Mouse (Mus musculus) myocyte (in vitro differentiated cells): ENCODE results near the gene Dlx4.
A peak's percentile ranks its signal among the peaks of the same experiment; 100 is the strongest.

Experiments used
- CEBPB ChIP-seq: IDR thresholded peaks from 2 replicates; pipeline ENCODE4 v1.6.1; 2011; ENCODE audit warnings: mild to moderate bottlenecking, moderate library complexity; ENCODE audit not compliant: poor library complexity, insufficient read depth, severe bottlenecking
- E2F4 ChIP-seq: IDR thresholded peaks from one replicate; pipeline ENCODE4 v1.6.1; 2011; ENCODE audit warnings: mild to moderate bottlenecking, control low read depth, moderate library complexity; ENCODE audit not compliant: insufficient read depth
- MAX ChIP-seq: IDR thresholded peaks from one replicate; pipeline ENCODE4 v1.6.1; 2011; ENCODE audit warnings: low read depth, mild to moderate bottlenecking, control low read depth
- MYOD1 ChIP-seq, 3 experiments: IDR thresholded peaks; one replicate each; pipeline ENCODE4 v1.6.1; 2011; ENCODE audit warnings: control low read depth in 2 of 3, low read depth in 2 of 3, mild to moderate bottlenecking in 2 of 3, moderate library complexity in 1 of 3; ENCODE audit not compliant: insufficient read length in 2 of 3, control insufficient read depth in 1 of 3
- MYOG ChIP-seq, 3 experiments: IDR thresholded peaks; one replicate each; pipeline ENCODE4 v1.6.1; 2011; ENCODE audit warnings: control low read depth in 2 of 3, low read depth in 2 of 3, mild to moderate bottlenecking in 2 of 3; ENCODE audit not compliant: insufficient read length in 2 of 3, control insufficient read depth in 1 of 3, insufficient read depth in 1 of 3
- POLR2A ChIP-seq: IDR thresholded peaks from one replicate; pipeline ENCODE4 v1.6.1; 2011; ENCODE audit warnings: low read depth, mild to moderate bottlenecking, control low read depth, moderate library complexity; ENCODE audit not compliant: insufficient read length
- POLR2AphosphoS2 ChIP-seq: IDR thresholded peaks from one replicate; pipeline ENCODE4 v1.6.1; 2011; ENCODE audit warnings: low read depth, control low read depth; ENCODE audit not compliant: insufficient read length
- REST ChIP-seq: IDR thresholded peaks from one replicate; pipeline ENCODE4 v1.6.1; 2011; ENCODE audit warnings: mild to moderate bottlenecking, control low read depth, moderate library complexity; ENCODE audit not compliant: insufficient read depth, insufficient read length
- SRF ChIP-seq: IDR thresholded peaks from one replicate; pipeline ENCODE4 v1.6.1; 2011; ENCODE audit warnings: low read depth; ENCODE audit not compliant: control insufficient read depth, insufficient read length
- TCF12 ChIP-seq: IDR thresholded peaks from one replicate; pipeline ENCODE4 v1.6.1; 2011; ENCODE audit warnings: mild to moderate bottlenecking, control low read depth; ENCODE audit not compliant: poor library complexity, insufficient read depth, severe bottlenecking
- TCF3 ChIP-seq: IDR thresholded peaks from one replicate; pipeline ENCODE4 v1.6.1; 2011; ENCODE audit warnings: low read depth, control low read depth; ENCODE audit not compliant: insufficient read length
- USF1 ChIP-seq: IDR thresholded peaks from one replicate; pipeline ENCODE4 v1.6.1; 2011; ENCODE audit warnings: low read depth, mild to moderate bottlenecking, control low read depth, moderate library complexity

DNA sequence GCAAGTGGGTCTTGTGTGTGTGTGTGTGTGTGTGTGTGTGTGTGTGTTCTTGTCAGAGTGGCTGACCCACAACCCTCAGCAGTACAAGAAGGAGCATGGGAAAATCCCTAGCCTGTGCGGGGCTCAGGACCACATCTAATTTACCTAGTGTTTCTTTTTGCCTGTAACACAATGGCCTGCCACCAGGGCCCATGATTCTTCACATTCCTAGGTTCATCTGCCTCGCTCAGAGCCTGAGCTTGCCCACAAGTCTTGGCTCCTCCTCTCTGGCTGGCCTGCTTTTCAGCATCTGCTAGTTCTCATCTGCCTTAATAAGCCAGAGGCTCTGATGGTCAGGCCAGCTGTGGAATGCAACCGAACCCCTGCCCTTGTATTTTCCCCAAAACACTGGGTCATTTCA lies 45.7 kb downstream of the Dlx4 start:
- TF ChIP-seq POLR2A (no peak), TCF12 (no peak), CEBPB (no peak), POLR2AphosphoS2 (no peak), MYOG (IDR thresholded peaks at IDR 0.05; ENCODE audit: control insufficient read depth in 1 of 3, insufficient read depth in 1 of 3, insufficient read length in 2 of 3, low read depth in 2 of 3) (no peak), USF1 (no peak), REST (no peak), MAX (no peak), E2F4 (no peak), TCF3 (no peak), SRF (no peak), MYOD1 (IDR thresholded peaks at IDR 0.05; ENCODE audit: control insufficient read depth in 1 of 3, insufficient read length in 2 of 3, low read depth in 2 of 3) (peak; percentile 19 to 50 (median 40))
